30 mouse cellular contexts compared by ENCODE assay signal in the genomic region with DNA sequence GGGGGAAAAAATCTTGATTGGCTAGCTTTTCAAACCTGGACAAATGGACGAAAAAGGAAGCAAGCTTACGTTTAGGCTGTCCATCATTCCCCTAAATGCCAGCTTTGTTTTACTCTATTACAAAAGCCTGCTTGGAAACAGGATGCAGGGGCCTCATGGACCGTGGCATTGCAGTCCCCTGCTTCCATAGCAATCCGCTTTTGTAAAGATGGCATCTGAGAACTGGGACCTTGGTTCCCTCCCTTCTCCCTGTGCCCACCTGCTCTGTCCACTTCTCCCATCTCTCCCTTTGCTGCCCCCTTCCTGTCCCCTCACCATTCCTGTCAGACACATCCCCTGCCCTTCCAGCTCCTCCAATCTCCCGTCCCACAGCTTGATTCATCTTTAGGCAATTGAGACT.
A peak's percentile ranks its signal among the peaks of the same experiment; 100 is the strongest.
DNase-seq lines count a peak whose midpoint lies in the region; ATAC-seq and TF ChIP-seq lines count a peak whose summit lies in the region.
"Had no signal": no experiment of that assay in that cellular context is flagged by ENCODE, and none has a peak within 500 bp of the region (broad histone marks: within the 10 kb centered on the region; RNA-seq: fewer than 3 reads in every experiment).

No protein-coding gene starts in this region.

- no peak overlapping the region for H3K4me2 ChIP-seq in hindbrain, postnatal 0 days (ENCODE audit: low read depth, low read length)
- no peak overlapping the region for H3K4me2 ChIP-seq in hindbrain, embryonic 12.5 days (replicated peaks)
- H3K4me2 ChIP-seq in hindbrain, embryonic 14.5 days (replicated peaks), result no peak overlapping the region
- no peak overlapping the region for H3K4me2 ChIP-seq in midbrain, embryonic 11.5 days
- no peak overlapping the region for H3K4me2 ChIP-seq in midbrain, postnatal 0 days (ENCODE audit: low read depth, low read length, poor library complexity, severe bottlenecking)
- no peak overlapping the region for H3K4me2 ChIP-seq in intestine, postnatal 0 days (replicated peaks; ENCODE audit: low read depth)
- H3K4me2 ChIP-seq: embryonic facial prominence, embryonic 13.5 days; embryonic facial prominence, embryonic 15.5 days; forebrain, embryonic 12.5 days had no signal

- peaks cover 10% of the 10 kb centered on the region for H3K4me1 ChIP-seq in hindbrain, embryonic 10.5 days (replicated peaks)
- H3K4me1 ChIP-seq in hindbrain, postnatal 0 days (ENCODE audit: insufficient read depth, low read length), result no peaks in the 10 kb centered on the region
- peaks cover 7% of the 10 kb centered on the region for H3K4me1 ChIP-seq in hindbrain, embryonic 12.5 days
- 0 out of 2 replicates have a peak, but pooled peaks cover 7% of the 10 kb centered on the region for H3K4me1 ChIP-seq in hindbrain, embryonic 14.5 days (replicated peaks; ENCODE audit: control insufficient read depth, insufficient read depth, low read length)
- peaks cover 5% of the 10 kb centered on the region for H3K4me1 ChIP-seq in midbrain, embryonic 11.5 days (ENCODE audit: control insufficient read depth, insufficient read depth, low read length)
- H3K4me1 ChIP-seq in midbrain, postnatal 0 days (ENCODE audit: insufficient read depth, low read length), result no peaks in the 10 kb centered on the region
- no peaks in the 10 kb centered on the region for H3K4me1 ChIP-seq in intestine, postnatal 0 days (replicated peaks; ENCODE audit: control insufficient read depth, insufficient read depth, low read length)
- H3K4me1 ChIP-seq: embryonic facial prominence, embryonic 13.5 days; embryonic facial prominence, embryonic 15.5 days had no signal

- H3K27ac ChIP-seq in hindbrain, embryonic 10.5 days, result peak overlapping the region; percentile 40; the same call in 1 of the 2 replicates
- no peak overlapping the region for H3K27ac ChIP-seq in hindbrain, postnatal 0 days
- H3K27ac ChIP-seq in hindbrain, embryonic 12.5 days, result no peak overlapping the region
- no peak overlapping the region for H3K27ac ChIP-seq in hindbrain, embryonic 14.5 days
- H3K27ac ChIP-seq in midbrain, embryonic 11.5 days (ENCODE audit: low read depth, low read length), result no peak overlapping the region
- no peak overlapping the region for H3K27ac ChIP-seq in midbrain, postnatal 0 days (ENCODE audit: low read depth, low read length)
- no peak overlapping the region for H3K27ac ChIP-seq in intestine, postnatal 0 days (ENCODE audit: low read depth, low read length)
- H3K27ac ChIP-seq: embryonic facial prominence, embryonic 13.5 days; embryonic facial prominence, embryonic 15.5 days; forebrain, embryonic 10.5 days; forebrain, embryonic 12.5 days had no signal

- no peak overlapping the region for H3K9ac ChIP-seq in hindbrain, postnatal 0 days (replicated peaks; ENCODE audit: low read length)
- H3K9ac ChIP-seq in hindbrain, embryonic 12.5 days, result no peak overlapping the region
- H3K9ac ChIP-seq in hindbrain, embryonic 14.5 days, result no peak overlapping the region
- H3K9ac ChIP-seq in midbrain, embryonic 11.5 days (ENCODE audit: low read length), result no peak overlapping the region
- H3K9ac ChIP-seq in midbrain, postnatal 0 days (replicated peaks; ENCODE audit: low read length, poor library complexity, severe bottlenecking), result no peak overlapping the region
- no peak overlapping the region for H3K9ac ChIP-seq in intestine, postnatal 0 days (ENCODE audit: low read depth, low read length)
- H3K9ac ChIP-seq: embryonic facial prominence, embryonic 13.5 days; embryonic facial prominence, embryonic 15.5 days; forebrain, embryonic 12.5 days had no signal

- H3K27me3 ChIP-seq in hindbrain, embryonic 10.5 days (ENCODE audit: insufficient read depth, poor library complexity, severe bottlenecking), result no peaks in the 10 kb centered on the region
- no peaks in the 10 kb centered on the region for H3K27me3 ChIP-seq in hindbrain, postnatal 0 days (ENCODE audit: insufficient read depth, low read length)
- H3K27me3 ChIP-seq in hindbrain, embryonic 12.5 days, result no peaks in the 10 kb centered on the region
- H3K27me3 ChIP-seq in hindbrain, embryonic 14.5 days (ENCODE audit: control insufficient read depth, insufficient read depth, low read length), result no peaks in the 10 kb centered on the region
- H3K27me3 ChIP-seq in midbrain, embryonic 11.5 days (ENCODE audit: control insufficient read depth, insufficient read depth, low read length), result no peaks in the 10 kb centered on the region
- no peaks in the 10 kb centered on the region for H3K27me3 ChIP-seq in midbrain, postnatal 0 days (ENCODE audit: insufficient read depth, low read length)
- H3K27me3 ChIP-seq in intestine, postnatal 0 days (replicated peaks; ENCODE audit: control insufficient read depth, insufficient read depth, low read length), result no peaks in the 10 kb centered on the region
- H3K27me3 ChIP-seq: CH12.LX; embryonic facial prominence, embryonic 13.5 days; embryonic facial prominence, embryonic 15.5 days; forebrain, embryonic 12.5 days had no signal

- TF ChIP-seq CTCF in hindbrain, postnatal 0 days (IDR thresholded peaks at IDR 0.05; ENCODE audit: low read depth), result no peak
- TF ChIP-seq CTCF in midbrain, postnatal 0 days (IDR thresholded peaks at IDR 0.05), result no peak
- no peak for TF ChIP-seq CTCF in brain, embryonic 14.5 days (IDR thresholded peaks at IDR 0.05; ENCODE audit: borderline replicate concordance, extremely low read depth, insufficient read depth, insufficient read length)
- TF ChIP-seq CTCF in intestine, postnatal 0 days (IDR thresholded peaks at IDR 0.05; ENCODE audit: low read depth), result no peak

- no peaks in the 10 kb centered on the region for H3K9me3 ChIP-seq in hindbrain, embryonic 10.5 days
- H3K9me3 ChIP-seq in hindbrain, postnatal 0 days (ENCODE audit: low read length), result no peaks in the 10 kb centered on the region
- no peaks in the 10 kb centered on the region for H3K9me3 ChIP-seq in hindbrain, embryonic 12.5 days (replicated peaks)
- H3K9me3 ChIP-seq in hindbrain, embryonic 14.5 days (ENCODE audit: control insufficient read depth, low read length), result no peaks in the 10 kb centered on the region
- no peaks in the 10 kb centered on the region for H3K9me3 ChIP-seq in midbrain, embryonic 11.5 days (ENCODE audit: control insufficient read depth, low read length)
- no peaks in the 10 kb centered on the region for H3K9me3 ChIP-seq in midbrain, postnatal 0 days (ENCODE audit: low read length)
- H3K9me3 ChIP-seq in intestine, postnatal 0 days (ENCODE audit: control insufficient read depth), result no peaks in the 10 kb centered on the region
- H3K9me3 ChIP-seq: embryonic facial prominence, embryonic 13.5 days; embryonic facial prominence, embryonic 15.5 days; forebrain, embryonic 10.5 days; forebrain, embryonic 12.5 days had no signal

- DNase-seq in hindbrain, embryonic 10.5 days (ENCODE audit: low spot score), result peak; percentile 9
- no peak for DNase-seq in hindbrain, postnatal 0 days (ENCODE audit: low spot score)
- DNase-seq in hindbrain, embryonic 14.5 days (ENCODE audit: low spot score), result no peak
- no peak for DNase-seq in midbrain, embryonic 11.5 days (ENCODE audit: low spot score, missing footprints)
- no peak for DNase-seq in midbrain, postnatal 0 days (ENCODE audit: low spot score)
- peak; percentile 57 for DNase-seq in brain, embryonic 14.5 days (ENCODE audit: low read depth)
- DNase-seq: adrenal gland, adult 8-10 months; adrenal gland, postnatal 14 days; adrenal gland, postnatal 36 days; B cell, adult 2 months; cerebellum, adult 11 months; cerebellum, adult 18-20 months; cerebellum, adult 8-10 months; cerebellum, adult 9-11 months; cerebellum, postnatal 14 days; cerebellum, postnatal 36 days; embryo, embryonic 11 days had no signal

- no peaks in the 10 kb centered on the region for H3K36me3 ChIP-seq in hindbrain, embryonic 10.5 days
- H3K36me3 ChIP-seq in hindbrain, postnatal 0 days (ENCODE audit: insufficient read depth, low read length), result no peaks in the 10 kb centered on the region
- no peaks in the 10 kb centered on the region for H3K36me3 ChIP-seq in hindbrain, embryonic 12.5 days
- H3K36me3 ChIP-seq in hindbrain, embryonic 14.5 days (replicated peaks; ENCODE audit: control insufficient read depth, insufficient read depth), result no peaks in the 10 kb centered on the region
- no peaks in the 10 kb centered on the region for H3K36me3 ChIP-seq in midbrain, embryonic 11.5 days (ENCODE audit: control insufficient read depth, insufficient read depth, low read length)
- H3K36me3 ChIP-seq in midbrain, postnatal 0 days (ENCODE audit: insufficient read depth, low read length), result no peaks in the 10 kb centered on the region
- H3K36me3 ChIP-seq in intestine, postnatal 0 days (ENCODE audit: control insufficient read depth, insufficient read depth), result no peaks in the 10 kb centered on the region
- H3K36me3 ChIP-seq: embryonic facial prominence, embryonic 13.5 days; embryonic facial prominence, embryonic 15.5 days; forebrain, embryonic 10.5 days; forebrain, embryonic 12.5 days; G1E had no signal

- ATAC-seq in hindbrain, postnatal 0 days, result no peak
- ATAC-seq in hindbrain, embryonic 12.5 days (ENCODE audit: low FRiP score), result peak; percentile 67; the same call in 1 of the 2 replicates
- no peak for ATAC-seq in hindbrain, embryonic 14.5 days (ENCODE audit: low FRiP score)
- 0 out of 2 replicates have a peak, but pooled peaks have one; percentile 46 for ATAC-seq in midbrain, embryonic 11.5 days (ENCODE audit: low FRiP score)
- no peak for ATAC-seq in midbrain, postnatal 0 days (ENCODE audit: low FRiP score)
- ATAC-seq in intestine, postnatal 0 days, result no peak
- ATAC-seq: activated CD4-positive, CD25-positive, alpha-beta regulatory T cell, adult 4 months; CD4-positive, CD25-positive, alpha-beta regulatory T cell, adult 4 months; forebrain, embryonic 14.5 days; Patski had no signal

- WGBS in hindbrain, embryonic 10.5 days, result 42% methylated on average over 5 of the region's 5 CpGs
- 27% methylated on average over 5 of the region's 5 CpGs for WGBS in hindbrain, postnatal 0 days
- 32% methylated on average over 5 of the region's 5 CpGs for WGBS in hindbrain, embryonic 12.5 days
- WGBS in hindbrain, embryonic 14.5 days, result 24% methylated on average over 5 of the region's 5 CpGs
- 36% methylated on average over 5 of the region's 5 CpGs for WGBS in midbrain, embryonic 11.5 days
- WGBS in midbrain, postnatal 0 days, result 40% methylated on average over 5 of the region's 5 CpGs
- WGBS in intestine, postnatal 0 days, result 72% methylated on average over 5 of the region's 5 CpGs

- no peak overlapping the region for H3K4me3 ChIP-seq in hindbrain, embryonic 10.5 days
- H3K4me3 ChIP-seq in hindbrain, postnatal 0 days (ENCODE audit: low read length), result no peak overlapping the region
- no peak overlapping the region for H3K4me3 ChIP-seq in hindbrain, embryonic 12.5 days
- no peak overlapping the region for H3K4me3 ChIP-seq in hindbrain, embryonic 14.5 days (replicated peaks; ENCODE audit: low read length)
- no peak overlapping the region for H3K4me3 ChIP-seq in midbrain, embryonic 11.5 days (ENCODE audit: low read depth, low read length)
- no peak overlapping the region for H3K4me3 ChIP-seq in midbrain, postnatal 0 days (ENCODE audit: low read depth, low read length)
- H3K4me3 ChIP-seq in intestine, postnatal 0 days (ENCODE audit: low read depth, low read length), result no peak overlapping the region
- H3K4me3 ChIP-seq: embryonic facial prominence, embryonic 13.5 days; embryonic facial prominence, embryonic 15.5 days; erythroblast, embryonic 14.5 days; forebrain, embryonic 10.5 days; forebrain, embryonic 12.5 days had no signal

- no peak for TF ChIP-seq POLR2A in brain, embryonic 14.5 days (IDR thresholded peaks at IDR 0.05; ENCODE audit: borderline replicate concordance, extremely low read depth, insufficient read depth, insufficient read length, poor library complexity, severe bottlenecking)

Comparison
In these comparisons a context has a peak if more than half of its experiments do, and no peak if none do; other contexts are left out.
1. DNase-seq: peak in hindbrain, embryonic 10.5 days (single experiment) and brain, embryonic 14.5 days (single experiment); none in hindbrain, postnatal 0 days (single experiment), hindbrain, embryonic 14.5 days (single experiment), midbrain, embryonic 11.5 days (single experiment) and midbrain, postnatal 0 days (single experiment).
2. ATAC-seq: peak in hindbrain, embryonic 12.5 days (single experiment) and midbrain, embryonic 11.5 days (single experiment); none in hindbrain, postnatal 0 days (single experiment), hindbrain, embryonic 14.5 days (single experiment), midbrain, postnatal 0 days (single experiment) and intestine, postnatal 0 days (single experiment).